Mouse (Mus musculus) embryonic facial prominence, embryonic 15.5 days (tissue): ENCODE measurements around the gene Amfr. TPM values are rescaled to one million over a fixed set of nuclear protein-coding genes. Genes with fewer than 3 reads are reported as not detected.

Source experiments
- ATAC-seq: fragments of 200-750 bp; cut with Nextera tagmentation; 2 replicates; pipeline ENCODE4 v1.8.0; 2017; ENCODE audit warnings: low read depth, moderate TSS enrichment; ENCODE audit not compliant: insufficient number of reproducible peaks, low FRiP score, low TSS enrichment
- H3K27ac ChIP-seq: fragments of 300-500 bp; sonication (generic); replicated peaks from 2 replicates; pipeline ENCODE4 v1.5.1; 2015; ENCODE audit warnings: mild to moderate bottlenecking, inconsistent platforms
- H3K27me3 ChIP-seq: fragments of 300-500 bp; sonication (generic); 2 replicates; pipeline ENCODE4 v1.6.1; 2015; ENCODE audit warnings: inconsistent platforms
- H3K36me3 ChIP-seq: fragments of 300-500 bp; sonication (generic); 2 replicates; pipeline ENCODE4 v1.6.1; 2015; ENCODE audit warnings: mild to moderate bottlenecking, inconsistent platforms
- H3K4me1 ChIP-seq: fragments of 300-500 bp; sonication (generic); 2 replicates; pipeline ENCODE4 v1.6.1; 2015; ENCODE audit warnings: inconsistent platforms
- H3K4me2 ChIP-seq: fragments of 300-500 bp; sonication (generic); replicated peaks from 2 replicates; pipeline ENCODE4 v1.6.1; 2015; ENCODE audit warnings: mild to moderate bottlenecking, inconsistent platforms
- H3K4me3 ChIP-seq: fragments of 300-500 bp; sonication (generic); replicated peaks from 2 replicates; pipeline ENCODE4 v1.5.1; 2015; ENCODE audit warnings: mild to moderate bottlenecking, inconsistent platforms
- H3K9ac ChIP-seq: fragments of 300-500 bp; sonication (generic); 2 replicates; pipeline ENCODE4 v1.6.1; 2015; ENCODE audit warnings: inconsistent platforms
- H3K9me3 ChIP-seq: fragments of 300-500 bp; sonication (generic); replicated peaks from 2 replicates; pipeline ENCODE4 v1.6.1; 2016; ENCODE audit warnings: inconsistent platforms
- WGBS: fragments of 180-500 bp; shearing (Covaris S2); methylation state at CpG from one replicate; pipeline ENCODE4 v1.1.7; 2015; 5-methylcytosine and 5-hydroxymethylcytosine counted together
- polyA plus RNA-seq: library from polyadenylated mRNA; unstranded; fragments of >200 nt; fragmentation: Nextera tagmentation; extraction: Ambion mirVana; gene quantifications from 2 replicates; pipeline ENCODE4 v1.2.1, GENCODE M21; 2015

Amfr gene
- polyA plus RNA-seq, 1 experiment from 2014 or later = 49.8 TPM

DNA sequence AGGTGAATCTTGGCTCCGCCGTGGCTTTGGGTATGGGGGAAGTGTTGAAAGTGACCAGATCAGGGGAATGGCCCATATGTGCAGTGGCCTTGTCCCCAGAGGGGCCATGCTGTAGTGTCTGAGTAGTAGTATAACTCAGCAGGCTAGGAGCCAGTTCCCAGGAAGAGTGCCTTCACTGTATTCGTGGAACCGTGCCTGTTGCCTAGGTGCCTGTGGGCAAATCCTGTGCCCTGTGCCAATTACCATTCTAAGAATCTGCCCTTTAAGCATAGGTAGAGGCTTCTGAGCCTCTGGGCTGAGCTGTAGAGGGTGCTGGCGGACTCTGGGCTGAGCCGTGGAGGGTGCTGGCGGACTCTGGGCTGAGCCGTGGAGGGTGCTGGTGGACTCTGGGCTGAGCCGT is 54.2 kb downstream of the Amfr start:
- no peak overlapping the region for H3K4me2 ChIP-seq
- ATAC-seq = no peak
- H3K27me3 ChIP-seq = no peaks in the 10 kb centered on the region
- no peak overlapping the region for H3K9ac ChIP-seq
- no peaks in the 10 kb centered on the region for H3K9me3 ChIP-seq
- H3K27ac ChIP-seq = no peak overlapping the region
- no peak overlapping the region for H3K4me3 ChIP-seq
- WGBS = 89% methylated on average over 9 of the region's 9 CpGs
- H3K36me3 ChIP-seq = peaks cover 4% of the 10 kb centered on the region
- no peaks in the 10 kb centered on the region for H3K4me1 ChIP-seq

DNA sequence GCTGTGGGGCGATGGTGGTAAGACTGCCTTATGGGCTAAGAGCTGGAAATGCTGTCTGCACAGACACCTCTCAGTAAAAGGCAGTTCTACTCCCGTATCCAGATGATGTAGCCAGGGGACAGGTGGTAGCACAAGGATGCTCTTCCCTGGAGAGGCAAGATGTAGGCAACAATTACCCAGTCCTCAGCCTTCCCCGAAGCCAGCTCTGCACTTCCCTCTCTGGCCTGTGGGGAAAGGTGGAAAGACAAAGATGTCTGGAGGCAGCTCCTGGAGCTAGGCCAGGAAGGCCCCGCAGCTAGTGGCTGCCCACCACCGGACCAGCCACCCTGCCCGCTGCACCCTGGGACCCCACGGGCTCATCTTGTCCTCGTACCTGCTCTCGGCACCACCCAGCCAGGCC is 60.1 kb downstream of the Amfr start:
- Histone ChIP-seq H3K4me1 (no peaks in the 10 kb centered on the region), H3K9ac (no peak overlapping the region), H3K36me3 (peaks cover 4% of the 10 kb centered on the region), H3K4me2 (no peak overlapping the region), H3K4me3 (no peak overlapping the region), H3K9me3 (no peaks in the 10 kb centered on the region), H3K27me3 (no peaks in the 10 kb centered on the region), H3K27ac (no peak overlapping the region)
- no peak for ATAC-seq
- 84% methylated on average over 9 of the region's 9 CpGs for WGBS

DNA sequence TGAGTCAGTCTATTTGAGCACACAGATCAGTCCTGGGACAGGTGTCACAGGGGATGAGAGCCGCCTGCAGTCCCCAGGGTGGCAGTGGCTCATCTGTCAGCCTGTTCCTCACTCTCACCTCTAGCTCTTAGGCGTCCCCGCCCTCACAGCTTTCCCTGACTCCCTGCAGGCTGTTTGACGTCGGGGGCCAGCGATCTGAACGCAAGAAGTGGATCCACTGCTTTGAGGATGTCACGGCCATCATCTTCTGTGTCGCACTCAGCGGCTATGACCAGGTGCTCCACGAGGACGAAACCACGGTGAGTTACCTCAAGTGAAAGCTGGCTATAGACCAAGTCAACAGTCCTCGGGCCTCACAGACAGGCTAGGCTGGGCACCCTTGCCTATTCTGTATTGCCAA is 62.5 kb downstream of the Amfr start:
- Histone ChIP-seq H3K9ac (no peak overlapping the region), H3K4me3 (no peak overlapping the region), H3K36me3 (peaks cover under 1% of the 10 kb centered on the region), H3K4me2 (no peak overlapping the region), H3K27ac (no peak overlapping the region), H3K9me3 (no peaks in the 10 kb centered on the region), H3K4me1 (no peaks in the 10 kb centered on the region), H3K27me3 (no peaks in the 10 kb centered on the region)
- ATAC-seq = no peak
- 80% methylated on average over 14 of the region's 14 CpGs for WGBS

DNA sequence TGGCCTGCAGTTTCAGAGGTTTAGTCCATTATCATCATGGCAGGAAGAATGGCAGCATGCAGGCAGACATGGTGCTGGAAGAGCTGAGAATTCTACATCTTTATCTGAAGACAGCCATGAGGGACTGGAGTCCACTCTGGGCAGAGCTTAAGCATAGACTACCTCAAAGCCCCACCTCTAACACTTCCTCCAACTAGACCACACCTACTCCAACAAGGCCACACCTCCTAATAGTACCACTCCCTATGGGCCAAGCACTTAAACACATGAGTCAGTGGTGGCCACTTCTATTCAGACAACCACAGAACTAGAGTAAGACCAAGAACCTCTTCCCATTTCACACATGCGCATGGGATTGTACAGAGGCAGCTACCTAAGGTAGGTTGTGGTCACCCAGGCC is 66.2 kb downstream of the Amfr start:
- Histone ChIP-seq H3K36me3 (no peaks in the 10 kb centered on the region), H3K27me3 (no peaks in the 10 kb centered on the region), H3K27ac (no peak overlapping the region), H3K4me1 (no peaks in the 10 kb centered on the region), H3K9me3 (no peaks in the 10 kb centered on the region), H3K9ac (no peak overlapping the region), H3K4me2 (no peak overlapping the region), H3K4me3 (no peak overlapping the region)
- WGBS = 97% methylated on average over 1 of the region's 1 CpGs
- ATAC-seq = no peak

DNA sequence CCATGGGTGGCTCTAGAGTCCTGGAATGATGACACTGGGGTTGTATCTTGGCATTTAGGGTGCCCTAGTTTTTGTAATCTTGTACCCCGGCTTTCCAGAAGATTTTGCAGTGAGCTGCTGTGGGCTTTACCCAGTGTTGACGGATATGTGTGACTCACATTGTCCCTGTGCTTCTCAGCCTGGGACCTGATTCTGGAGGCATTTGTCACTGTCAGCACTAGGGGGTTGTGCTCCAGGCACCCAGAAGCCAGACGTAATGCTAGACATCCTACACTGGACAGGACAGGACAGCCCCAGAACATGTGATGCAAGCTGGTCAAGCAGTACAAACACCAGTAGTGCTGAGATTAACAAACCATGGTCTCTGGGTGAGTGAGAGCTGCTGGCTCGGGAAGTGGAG is 66.9 kb downstream of the Amfr start:
- H3K4me1 ChIP-seq = no peaks in the 10 kb centered on the region
- no peak overlapping the region for H3K4me2 ChIP-seq
- 78% methylated on average over 4 of the region's 4 CpGs for WGBS
- no peak overlapping the region for H3K4me3 ChIP-seq
- H3K36me3 ChIP-seq = no peaks in the 10 kb centered on the region
- H3K27ac ChIP-seq = no peak overlapping the region
- H3K27me3 ChIP-seq = no peaks in the 10 kb centered on the region
- no peak overlapping the region for H3K9ac ChIP-seq
- no peak for ATAC-seq
- no peaks in the 10 kb centered on the region for H3K9me3 ChIP-seq

DNA sequence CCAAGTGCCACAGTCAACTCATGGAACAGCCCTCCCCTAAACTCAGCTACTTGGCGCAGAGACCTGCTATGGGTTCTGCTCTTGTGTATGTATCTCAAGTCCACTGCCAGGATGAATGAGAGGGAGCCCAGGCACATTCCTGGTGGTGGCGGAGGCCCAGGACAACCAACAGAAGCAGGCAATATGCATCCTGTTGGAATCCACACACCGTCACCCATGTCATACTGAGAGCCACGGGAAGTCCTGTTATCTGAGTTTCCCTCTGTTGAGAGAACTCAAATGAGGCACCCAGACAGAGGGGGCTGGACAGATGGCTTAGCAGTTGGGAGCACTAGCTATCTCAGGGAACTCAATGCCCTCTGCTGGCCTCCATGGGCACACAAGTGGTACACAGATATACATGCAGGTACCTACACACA is 71.0 kb downstream of the Amfr start:
- WGBS = 77% methylated on average over 4 of the region's 4 CpGs
- ATAC-seq = no peak
- Histone ChIP-seq H3K4me3 (no peak overlapping the region), H3K9me3 (no peaks in the 10 kb centered on the region), H3K27me3 (no peaks in the 10 kb centered on the region), H3K4me1 (no peaks in the 10 kb centered on the region), H3K4me2 (no peak overlapping the region), H3K27ac (no peak overlapping the region), H3K9ac (no peak overlapping the region), H3K36me3 (no peaks in the 10 kb centered on the region)

DNA sequence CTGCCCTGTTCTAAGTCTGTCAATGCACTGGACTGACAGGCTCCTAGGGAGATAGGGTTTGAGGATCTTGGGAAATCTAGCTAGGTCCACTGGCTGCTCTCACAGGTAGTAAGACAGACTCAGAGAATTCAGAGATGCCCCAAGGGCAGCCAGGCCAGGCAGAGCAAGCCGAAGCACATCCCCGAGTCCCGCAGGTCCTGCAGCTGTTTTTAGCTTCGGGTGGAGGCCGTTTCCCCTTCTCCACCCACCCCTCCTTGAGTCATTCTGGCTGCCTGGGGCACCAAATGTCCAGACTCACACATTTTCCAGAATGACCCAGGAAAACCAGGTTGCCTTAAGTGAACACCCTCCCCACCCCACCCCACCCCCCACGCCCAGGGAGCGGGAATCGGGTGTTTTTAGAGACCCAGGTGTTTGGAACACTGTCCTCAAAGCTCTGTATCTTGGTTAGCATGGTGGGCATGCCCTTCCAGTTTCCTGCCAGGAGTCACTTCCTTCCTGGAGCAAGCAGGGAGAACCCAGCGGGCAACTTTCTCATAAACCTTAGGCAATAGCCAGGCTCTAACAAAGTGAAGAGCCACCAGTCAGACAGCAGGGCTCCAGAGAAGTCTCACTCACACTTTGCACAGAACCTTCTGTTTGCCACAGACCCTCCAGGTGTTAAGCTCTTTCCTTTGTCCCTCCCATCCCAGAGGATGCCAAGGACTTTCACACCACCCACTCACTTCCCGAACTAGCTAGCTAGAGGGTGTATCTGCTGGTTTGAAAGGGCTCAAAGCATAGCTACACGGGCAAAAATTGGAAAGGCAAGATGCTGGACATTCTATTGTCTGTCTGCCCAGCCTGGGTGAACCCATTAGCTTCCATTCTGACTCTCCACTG is 71.9 kb downstream of the Amfr start:
- Histone ChIP-seq H3K4me3 (no peak overlapping the region), H3K4me2 (no peak overlapping the region), H3K36me3 (no peaks in the 10 kb centered on the region), H3K4me1 (no peaks in the 10 kb centered on the region), H3K27me3 (no peaks in the 10 kb centered on the region), H3K9me3 (no peaks in the 10 kb centered on the region), H3K9ac (no peak overlapping the region), H3K27ac (no peak overlapping the region)
- ATAC-seq = no peak
- WGBS = 53% methylated on average over 11 of the region's 11 CpGs

DNA sequence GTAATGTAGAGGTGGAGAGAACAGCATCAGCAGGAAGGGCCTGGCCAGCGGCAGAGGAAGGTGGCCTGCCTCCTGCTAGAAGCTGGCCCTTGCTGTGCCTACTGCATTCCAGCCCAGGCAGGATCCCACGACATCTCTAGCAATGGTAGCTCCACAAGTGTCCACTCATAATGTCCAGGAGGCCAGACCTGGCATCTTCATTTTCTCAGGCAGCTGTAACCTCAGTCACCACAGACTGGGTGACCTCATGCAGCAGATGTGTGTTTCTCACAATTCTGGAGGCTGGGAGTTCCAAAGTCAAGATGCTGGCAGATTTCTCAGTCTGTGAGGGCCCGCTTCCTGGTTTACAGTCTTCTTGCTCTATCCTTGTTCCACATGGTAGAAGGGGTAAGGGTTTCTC is 74.4 kb downstream of the Amfr start:
- no peak for ATAC-seq
- no peaks in the 10 kb centered on the region for H3K9me3 ChIP-seq
- H3K9ac ChIP-seq = no peak overlapping the region
- H3K4me2 ChIP-seq = no peak overlapping the region
- no peaks in the 10 kb centered on the region for H3K4me1 ChIP-seq
- no peak overlapping the region for H3K27ac ChIP-seq
- no peaks in the 10 kb centered on the region for H3K27me3 ChIP-seq
- H3K4me3 ChIP-seq = no peak overlapping the region
- no peaks in the 10 kb centered on the region for H3K36me3 ChIP-seq
- 89% methylated on average over 3 of the region's 3 CpGs for WGBS

DNA sequence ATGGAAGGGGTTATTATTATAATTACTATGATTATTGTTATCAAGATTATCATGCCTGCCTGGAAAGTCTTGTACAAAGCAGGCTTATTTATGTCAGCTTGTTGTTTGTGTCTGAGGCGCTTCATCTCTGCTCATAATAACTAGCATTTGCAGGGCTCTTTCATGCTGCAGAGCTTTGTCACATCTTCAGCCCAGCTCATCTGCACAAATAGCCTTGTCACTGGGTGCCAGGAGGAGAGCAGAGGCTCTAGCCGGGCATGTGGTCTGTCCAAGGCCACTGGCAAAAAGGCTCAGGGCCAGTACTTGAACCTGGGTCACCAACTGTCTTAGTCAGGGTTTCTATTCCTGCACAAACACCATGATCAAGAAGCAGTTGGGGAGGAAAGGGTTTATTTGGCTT is 79.4 kb downstream of the Amfr start:
- 73% methylated on average over 2 of the region's 2 CpGs for WGBS
- no peak overlapping the region for H3K4me3 ChIP-seq
- H3K4me1 ChIP-seq = no peaks in the 10 kb centered on the region
- H3K36me3 ChIP-seq = no peaks in the 10 kb centered on the region
- no peaks in the 10 kb centered on the region for H3K27me3 ChIP-seq
- no peak overlapping the region for H3K27ac ChIP-seq
- H3K4me2 ChIP-seq = no peak overlapping the region
- ATAC-seq = no peak
- no peaks in the 10 kb centered on the region for H3K9me3 ChIP-seq
- H3K9ac ChIP-seq = no peak overlapping the region

DNA sequence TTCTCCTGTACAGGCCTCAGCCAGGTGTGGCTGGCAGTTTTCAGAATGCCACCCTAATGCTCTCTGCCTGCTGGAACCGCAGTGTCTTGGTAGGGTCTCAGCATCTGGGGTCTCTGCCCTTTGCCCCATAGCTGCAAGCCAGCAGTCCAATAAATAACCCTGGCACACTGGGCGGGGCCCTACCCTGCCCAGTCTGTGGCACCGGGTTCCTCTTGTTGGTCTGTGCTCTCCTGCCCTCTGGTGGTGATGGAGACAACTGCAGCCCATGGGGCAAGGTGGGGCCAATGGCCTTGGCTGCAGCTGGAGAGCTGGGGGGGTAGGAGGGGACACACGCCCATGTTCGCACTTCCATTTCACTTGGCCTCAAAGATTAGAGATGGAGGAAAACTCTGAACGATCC is 79.8 kb downstream of the Amfr start:
- WGBS = 30% methylated on average over 6 of the region's 6 CpGs
- no peak; the same call in 1 of the 2 replicates for ATAC-seq

DNA sequence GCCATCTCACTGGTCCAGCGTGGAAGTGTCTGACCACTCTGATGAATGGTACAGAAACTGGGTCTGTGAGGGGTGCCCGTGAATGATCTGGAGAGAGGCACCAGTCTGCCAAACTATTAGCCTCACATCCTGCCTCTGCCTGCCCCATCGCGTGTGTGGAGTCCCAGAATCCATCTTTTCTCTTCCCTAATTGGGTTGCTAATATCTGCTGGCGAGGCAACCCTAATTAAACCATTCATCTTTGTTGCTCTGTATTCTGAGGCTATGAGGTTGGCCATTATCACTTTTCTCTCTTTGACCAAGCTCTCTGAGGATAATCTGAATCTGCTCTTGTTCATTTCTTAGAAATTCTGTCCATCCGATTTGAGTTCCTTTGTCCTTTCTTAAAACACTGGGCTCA is 81.3 kb downstream of the Amfr start:
- 83% methylated on average over 6 of the region's 6 CpGs for WGBS
- Histone ChIP-seq H3K27me3 (no peaks in the 10 kb centered on the region), H3K4me3 (no peak overlapping the region), H3K4me1 (no peaks in the 10 kb centered on the region), H3K9me3 (no peaks in the 10 kb centered on the region), H3K4me2 (no peak overlapping the region), H3K36me3 (no peaks in the 10 kb centered on the region), H3K27ac (no peak overlapping the region), H3K9ac (no peak overlapping the region)
- ATAC-seq = no peak

More for the DNA sequence above, 79.8 kb downstream of the Amfr start:
- Histone ChIP-seq H3K4me2 (no peak overlapping the region), H3K9me3 (no peaks in the 10 kb centered on the region), H3K36me3 (no peaks in the 10 kb centered on the region), H3K27me3 (no peaks in the 10 kb centered on the region), H3K27ac (no peak overlapping the region), H3K9ac (no peak overlapping the region), H3K4me3 (no peak overlapping the region), H3K4me1 (no peaks in the 10 kb centered on the region)

DNA sequence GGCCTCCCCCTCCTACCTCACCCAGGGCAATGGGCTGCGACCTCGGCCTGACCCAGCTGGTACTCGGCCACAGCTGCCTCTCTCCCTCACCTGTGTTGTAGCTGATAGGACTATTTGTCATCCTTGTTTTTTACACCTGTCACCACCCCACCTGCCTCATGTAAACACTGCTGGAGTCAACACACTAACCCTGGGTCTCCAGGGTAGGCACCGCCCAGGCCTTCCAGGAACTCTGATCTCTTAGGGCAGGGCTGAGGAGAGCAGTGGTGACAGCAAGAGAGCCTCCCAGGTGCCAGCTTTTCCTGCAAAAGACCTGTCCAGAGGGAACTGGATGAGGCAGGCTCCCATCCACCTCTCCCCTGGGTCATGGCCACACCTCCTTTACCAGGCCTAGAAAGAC is 83.4 kb downstream of the Amfr start:
- ATAC-seq = 0 out of 2 replicates have a peak, but pooled peaks have one; percentile 34
- 92% methylated on average over 4 of the region's 4 CpGs for WGBS

More for the DNA sequence above, 83.4 kb downstream of the Amfr start:
- no peak overlapping the region for H3K4me3 ChIP-seq
- no peaks in the 10 kb centered on the region for H3K4me1 ChIP-seq
- H3K9me3 ChIP-seq = no peaks in the 10 kb centered on the region
- no peaks in the 10 kb centered on the region for H3K27me3 ChIP-seq
- no peak overlapping the region for H3K27ac ChIP-seq
- H3K9ac ChIP-seq = no peak overlapping the region
- no peak overlapping the region for H3K4me2 ChIP-seq
- no peaks in the 10 kb centered on the region for H3K36me3 ChIP-seq
